Mouse (Mus musculus) limb, embryonic 10.5 days (tissue): Measurements from ENCODE around the gene Traf6. TPM values are rescaled to one million over a fixed set of nuclear protein-coding genes. Genes with fewer than 3 reads are reported as not detected.
"Not testable (repeated sequence)": the region's sequence is repeated elsewhere in the genome, so short reads cannot be mapped to it uniquely, and the experiment has no call there.

Experiments used
- DNase-seq: peaks from one replicate; pipeline ENCODE4 v3.0.0-alpha.2; 2017; ENCODE audit warnings: low spot score
- H3K27ac ChIP-seq: fragments of 300-500 bp; sonication (generic); 2 replicates; pipeline ENCODE4 v1.5.1; 2016; ENCODE audit warnings: mild to moderate bottlenecking
- H3K27me3 ChIP-seq: fragments of 300-500 bp; sonication (generic); 2 replicates; pipeline ENCODE4 v1.6.1; 2016; ENCODE audit warnings: low read depth, mild to moderate bottlenecking; ENCODE audit not compliant: poor library complexity, severe bottlenecking
- H3K36me3 ChIP-seq: fragments of 300-500 bp; sonication (generic); 2 replicates; pipeline ENCODE4 v1.6.1; 2016; ENCODE audit warnings: mild to moderate bottlenecking, moderate library complexity
- H3K4me1 ChIP-seq: fragments of 300-500 bp; sonication (generic); 2 replicates; pipeline ENCODE4 v1.6.1; 2016
- H3K4me3 ChIP-seq: fragments of 300-500 bp; sonication (generic); 2 replicates; pipeline ENCODE4 v1.5.1; 2016; ENCODE audit warnings: mild to moderate bottlenecking, moderate library complexity
- H3K9me3 ChIP-seq: fragments of 300-500 bp; sonication (generic); replicated peaks from 2 replicates; pipeline ENCODE4 v1.6.1; 2016; ENCODE audit warnings: mild to moderate bottlenecking
- WGBS: fragments of 180-500 bp; shearing (Covaris S2); methylation state at CpG from one replicate; pipeline ENCODE4 v1.1.7; 2016; 5-methylcytosine and 5-hydroxymethylcytosine counted together
- polyA plus RNA-seq: library from polyadenylated mRNA; unstranded; fragments of >200 nt; fragmentation: Nextera tagmentation; extraction: Ambion mirVana; gene quantifications from 2 replicates; pipeline ENCODE4 v1.2.1, GENCODE M21; 2016

Traf6 gene
- polyA plus RNA-seq, 1 experiment from 2014 or later, result 16.1 TPM

GRCm38 (mm10) chr2:101742072-101742860, 64.0 kb downstream of the Traf6 start:
- H3K4me3 ChIP-seq, result no peak overlapping the region
- WGBS, result 81% methylated on average over 7 of the region's 7 CpGs
- no peaks in the 10 kb centered on the region for H3K4me1 ChIP-seq
- peaks cover 3% of the 10 kb centered on the region; the same call in 1 of the 2 replicates for H3K36me3 ChIP-seq
- no peak for DNase-seq
- H3K27me3 ChIP-seq, result no peaks in the 10 kb centered on the region
- no peak overlapping the region for H3K27ac ChIP-seq
- H3K9me3 ChIP-seq, result no peaks in the 10 kb centered on the region

GRCm38 (mm10) chr2:101745656-101746055, 67.4 kb downstream of the Traf6 start:
- H3K27ac ChIP-seq, H3K4me3 ChIP-seq, DNase-seq, H3K4me1 ChIP-seq, H3K27me3 ChIP-seq, H3K36me3 ChIP-seq, H3K9me3 ChIP-seq: not testable (repeated sequence)
- 82% methylated on average over 2 of the region's 2 CpGs for WGBS

- Histone ChIP-seq H3K27ac (no peak overlapping the region), H3K27me3 (no peaks in the 10 kb centered on the region), H3K4me3 (no peak overlapping the region), H3K4me1 (peaks cover 9% of the 10 kb centered on the region), H3K9me3 (no peaks in the 10 kb centered on the region), H3K36me3 (no peaks in the 10 kb centered on the region)
- no peak for DNase-seq
- WGBS, result 94% methylated on average over 7 of the region's 7 CpGs
These were observed 68.3 kb downstream of the Traf6 start for GRCm38 (mm10) chr2:101746537-101746936.

Other genes with a start within 250 kb of the Traf6 start
- gene Rag2, start 53.7 kb upstream of the Traf6 start, polyA plus RNA-seq, result not detected in 2 replicates
- 0.08 and 0.58 TPM in 2 replicates for gene Rag1, start 28.9 kb upstream of the Traf6 start, polyA plus RNA-seq
- gene B230118H07Rik, start 28.9 kb upstream of the Traf6 start, polyA plus RNA-seq, result 46.8 and 54.4 TPM in 2 replicates
- gene Prr5l, start 204.6 kb downstream of the Traf6 start, polyA plus RNA-seq, result 19.5 and 22.4 TPM in 2 replicates
- gene Commd9, start 207.8 kb downstream of the Traf6 start, polyA plus RNA-seq, result 60.7 and 62.5 TPM in 2 replicates